Mouse (Mus musculus) spleen, adult 2 months (tissue): Measurements from ENCODE around the gene Gm37596.

Source experiments
- CTCF ChIP-seq: fragments of 200-500 bp; IDR thresholded peaks from 2 replicates; pipeline ENCODE4 v1.5.1; 2011; ENCODE audit warnings: mild to moderate bottlenecking, inconsistent platforms; ENCODE audit not compliant: insufficient read depth, insufficient read length, insufficient replicate concordance; ENCODE audit errors: extremely low read depth
- POLR2A ChIP-seq: fragments of 200-500 bp; IDR thresholded peaks from 2 replicates; pipeline ENCODE4 v1.6.1; 2011; ENCODE audit warnings: low read depth, low read length, inconsistent platforms

GRCm38 (mm10) chr3:93652586-93652985 lies 40.3 kb downstream of the Gm37596 start, which contains the start of gene Tdpoz2:
- TF ChIP-seq CTCF = no peak
- no peak for TF ChIP-seq POLR2A
